Mouse (Mus musculus) induced T-regulatory cell, adult 2 months (primary cell): ENCODE data around the gene Srsf10.

Experiments used
- DNase-seq: peaks from one replicate; pipeline ENCODE4 v3.0.0-alpha.2; 2012; ENCODE audit warnings: low read depth

Srsf10 gene

GRCm38 (mm10) chr4:135884531-135884930 is 29.0 kb downstream of the Srsf10 start:
- no peak for DNase-seq

DNA sequence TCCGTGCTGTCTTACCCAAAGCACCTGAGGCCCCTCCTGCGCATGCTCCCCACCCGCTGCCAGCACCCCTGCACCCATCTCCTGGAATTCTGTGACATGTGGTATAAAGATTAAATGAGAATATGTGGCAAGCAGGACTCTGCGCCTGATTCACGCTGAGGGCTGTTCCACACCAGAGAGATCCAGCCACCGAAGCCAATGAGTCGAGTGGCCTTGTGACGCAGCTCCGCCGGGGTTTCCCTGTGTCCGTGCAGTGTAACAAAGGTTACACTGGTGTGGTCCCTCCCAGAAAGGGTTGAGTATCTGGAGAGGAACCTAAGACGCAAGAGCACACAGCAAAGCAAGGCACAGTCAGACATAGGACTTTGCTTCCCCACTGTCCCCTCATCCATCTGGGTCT is 30.1 kb downstream of the Srsf10 start:
- no peak for DNase-seq

DNA sequence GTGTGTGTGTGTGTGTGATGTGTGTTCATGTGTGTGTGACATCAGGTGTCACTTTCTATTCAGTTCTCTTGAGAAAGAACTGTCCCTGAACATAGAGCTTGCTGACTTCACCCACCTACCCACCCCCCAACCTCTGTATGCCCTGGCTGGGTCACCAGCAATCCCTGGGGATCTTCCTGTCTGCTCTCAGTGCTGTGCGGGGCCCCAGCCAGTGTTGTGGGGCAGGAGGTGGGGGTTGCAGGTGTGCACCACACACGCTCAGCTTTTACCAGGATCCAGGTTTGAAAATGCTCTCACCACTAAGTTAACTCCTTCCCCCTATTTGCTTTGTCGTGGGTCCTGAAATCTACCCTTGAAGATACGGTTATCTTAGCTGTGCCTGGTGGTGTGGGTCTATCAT is 30.6 kb downstream of the Srsf10 start:
- no peak for DNase-seq

GRCm38 (mm10) chr4:135888448-135889057 is 33.0 kb downstream of the Srsf10 start:
- DNase-seq: no peak

DNA sequence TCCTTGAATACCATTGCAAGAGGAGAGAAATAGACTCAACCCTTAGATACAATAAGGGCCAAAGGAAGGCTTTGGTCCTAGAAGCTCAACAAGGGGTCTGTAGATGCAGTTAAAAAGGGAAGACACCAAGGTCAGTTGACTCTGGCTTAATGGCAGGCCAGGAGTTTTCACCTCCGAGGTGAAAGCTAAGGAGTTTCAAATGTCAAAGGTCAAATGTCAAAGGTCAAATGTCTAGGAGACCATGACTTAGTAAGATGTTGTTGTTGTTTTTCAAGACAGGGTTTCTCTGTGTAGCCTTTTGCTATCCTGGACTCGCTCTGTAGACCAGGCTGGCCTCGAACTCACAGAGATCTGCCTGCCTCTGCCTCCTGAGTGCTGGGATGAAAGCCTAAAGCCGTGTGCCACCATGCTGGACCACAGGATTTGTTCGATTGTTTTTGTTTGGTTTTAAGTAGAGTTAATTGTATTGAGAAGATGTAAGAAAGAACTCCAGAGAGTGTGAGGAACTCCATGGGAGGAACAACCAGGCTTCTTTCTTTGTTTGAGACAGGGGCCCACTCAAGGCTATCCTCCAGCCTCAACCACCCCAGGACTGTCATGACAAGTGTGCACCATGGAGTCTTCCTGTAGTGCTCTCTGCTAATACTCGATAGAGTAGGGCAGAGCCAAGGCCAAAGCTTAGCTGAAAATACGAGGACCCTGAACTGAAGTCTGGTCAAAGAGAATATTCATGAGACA is 33.8 kb downstream of the Srsf10 start:
- DNase-seq: no peak

DNA sequence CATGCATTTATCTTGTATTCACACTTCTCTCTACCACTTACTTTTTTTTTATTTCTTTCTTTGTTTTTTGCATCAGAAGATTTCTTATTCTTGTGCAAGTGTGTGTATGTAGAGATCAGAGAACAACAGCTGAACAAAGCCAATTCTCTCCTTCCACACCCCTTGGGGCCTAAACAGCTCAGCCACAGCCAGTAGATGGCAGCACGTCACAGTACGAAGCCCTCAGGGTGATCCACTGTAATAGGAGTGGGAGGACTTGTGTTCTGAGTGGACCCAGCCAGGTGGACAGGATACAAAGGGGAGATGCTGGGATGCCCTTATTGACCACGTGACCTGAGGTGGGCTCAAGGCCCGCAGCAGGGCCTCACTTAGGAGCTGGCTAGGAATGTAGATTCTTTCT is 34.3 kb downstream of the Srsf10 start:
- peak; percentile 89 for DNase-seq

DNA sequence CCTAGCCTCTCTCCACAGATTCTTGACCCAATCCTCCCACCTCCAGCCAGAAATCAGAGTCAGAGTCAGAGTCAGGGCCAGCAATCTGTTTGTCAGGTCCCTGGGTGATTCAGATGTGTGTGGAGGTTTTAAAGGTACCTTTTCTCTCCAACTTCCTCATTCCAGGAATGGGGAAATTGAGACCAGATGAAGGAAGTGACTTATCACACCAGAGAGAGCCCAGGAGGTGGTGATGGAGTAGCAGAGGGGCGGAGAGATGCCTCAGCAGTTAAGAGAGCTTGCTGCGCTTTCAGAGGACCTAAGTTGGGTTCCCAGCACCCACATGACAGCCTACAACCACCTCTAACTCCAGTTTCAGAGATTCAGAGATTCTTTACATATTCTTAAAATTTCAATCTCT is 36.0 kb downstream of the Srsf10 start:
- no peak for DNase-seq

DNA sequence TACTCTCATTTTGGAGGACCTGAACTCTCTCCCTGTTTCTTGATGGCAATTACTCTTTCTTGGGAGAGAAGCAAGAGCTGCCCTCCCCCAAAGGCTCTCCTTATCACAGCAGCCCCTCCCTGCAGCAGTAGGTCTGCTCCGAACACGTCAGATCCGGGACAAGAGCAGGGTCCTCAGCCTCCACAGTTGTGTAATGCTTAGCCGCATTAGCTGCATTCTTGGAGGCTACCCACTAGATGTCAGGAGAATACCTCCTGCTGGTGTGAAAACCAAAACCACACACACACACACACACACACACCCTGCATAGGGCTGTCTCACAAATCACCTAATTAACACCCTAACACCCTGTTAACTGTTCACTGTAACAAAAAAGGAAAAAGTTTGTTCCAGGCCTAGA is 37.3 kb downstream of the Srsf10 start:
- DNase-seq: no peak

DNA sequence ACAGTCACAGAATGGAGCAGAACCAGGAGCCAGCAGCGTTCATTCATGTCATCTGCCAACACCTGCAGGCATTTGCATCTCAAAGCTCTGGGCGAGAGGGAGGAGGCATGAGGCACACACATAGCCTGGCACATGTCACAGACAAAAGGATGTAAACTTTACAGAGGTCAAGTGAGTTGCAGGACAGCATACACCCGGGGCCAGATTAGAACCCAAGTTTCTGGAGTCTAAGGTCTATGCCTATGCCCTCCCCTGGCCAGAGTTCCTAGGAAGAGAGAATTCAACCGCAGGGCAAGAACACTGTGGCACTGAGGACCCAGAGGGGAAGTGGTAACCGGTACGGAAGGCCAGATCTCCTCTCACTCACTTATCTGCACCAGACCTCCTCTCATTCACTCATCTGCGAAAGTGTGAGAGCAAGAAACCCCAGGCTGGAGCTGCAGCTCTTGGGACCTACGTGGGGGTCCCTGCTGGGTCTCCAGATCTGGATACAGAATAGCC is 39.6 kb downstream of the Srsf10 start, which contains the start of gene Cnr2:
Gene Cnr2 (plus strand): TSS at position 324 of the 501 bp plus-strand sequence.
- DNase-seq: peak; percentile 67

DNA sequence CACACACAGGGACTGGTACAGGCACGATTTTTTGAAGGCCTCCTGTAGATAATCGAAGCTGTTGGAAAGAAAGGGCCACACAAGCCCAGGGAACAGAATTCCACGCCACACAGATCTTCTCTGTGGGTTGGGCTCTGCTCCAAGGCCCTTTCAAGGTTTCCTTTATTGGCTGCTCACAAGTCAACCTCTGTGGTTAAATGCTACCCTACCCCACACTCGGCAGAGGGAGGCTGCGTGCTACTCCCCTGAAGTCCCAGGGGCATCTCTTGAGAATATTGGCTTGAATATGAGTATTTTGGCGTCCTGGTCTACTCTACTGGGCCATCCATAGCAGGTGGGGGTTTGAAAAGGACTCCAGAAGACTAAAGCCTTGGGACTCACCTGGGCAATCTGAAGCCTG is 40.6 kb downstream of the Srsf10 start:
- peak; percentile 29 for DNase-seq

- peak; percentile 91 for DNase-seq
Observed at GRCm38 (mm10) chr4:135898380-135899049, 43.0 kb downstream of the Srsf10 start.

DNA sequence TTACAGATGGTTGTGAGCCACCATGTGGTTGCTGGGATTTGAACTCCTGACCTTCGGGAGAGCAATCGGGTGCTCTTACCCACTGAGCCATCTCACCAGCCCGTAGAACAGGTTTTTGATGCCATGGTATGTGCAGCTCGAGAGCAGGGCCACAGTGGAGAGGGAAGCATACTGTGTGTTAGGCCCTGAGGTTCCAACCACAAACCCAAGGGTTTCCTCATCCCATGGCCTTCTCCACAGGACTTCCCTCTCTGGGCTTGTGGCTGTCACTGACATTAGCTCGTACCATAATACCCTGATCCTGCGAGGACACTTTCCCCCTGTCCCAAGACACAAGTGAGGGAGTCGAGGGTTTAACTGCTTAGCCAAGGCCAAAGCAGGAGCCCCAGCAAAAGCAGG is 43.5 kb downstream of the Srsf10 start:
- peak; percentile 45 for DNase-seq

- DNase-seq: no peak
Observed at GRCm38 (mm10) chr4:135900008-135900407, 44.5 kb downstream of the Srsf10 start.

DNA sequence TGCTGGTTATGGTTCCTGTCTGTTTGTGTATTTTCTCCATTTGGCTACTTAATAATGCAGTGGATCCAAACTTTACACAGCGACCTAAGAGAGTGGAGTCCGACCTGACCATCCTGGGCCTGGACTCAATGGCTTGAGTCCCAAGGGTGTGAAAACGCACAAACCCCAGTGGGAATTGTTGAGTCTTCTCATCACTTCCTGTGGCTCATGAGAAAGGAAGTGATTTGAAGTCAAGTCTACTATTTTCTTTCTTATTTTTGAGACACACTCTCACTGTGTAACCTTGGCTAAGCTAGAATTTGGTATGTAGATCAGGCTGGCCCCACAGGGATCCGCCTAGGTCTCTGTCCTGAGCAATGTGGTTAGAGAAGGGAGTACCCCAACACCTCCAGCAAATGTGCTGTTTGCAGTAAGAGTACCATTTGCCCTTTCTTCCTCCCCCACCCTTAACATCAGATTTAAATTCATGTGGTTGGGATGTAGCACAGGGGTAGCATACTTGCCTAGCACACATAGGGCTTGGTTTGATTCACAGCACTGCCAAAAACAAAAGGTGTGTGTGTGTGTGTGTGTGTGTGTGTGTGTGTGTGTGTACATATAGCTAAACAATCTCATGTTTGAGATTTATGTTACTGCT is 47.2 kb downstream of the Srsf10 start:
- peak; percentile 31 for DNase-seq

DNA sequence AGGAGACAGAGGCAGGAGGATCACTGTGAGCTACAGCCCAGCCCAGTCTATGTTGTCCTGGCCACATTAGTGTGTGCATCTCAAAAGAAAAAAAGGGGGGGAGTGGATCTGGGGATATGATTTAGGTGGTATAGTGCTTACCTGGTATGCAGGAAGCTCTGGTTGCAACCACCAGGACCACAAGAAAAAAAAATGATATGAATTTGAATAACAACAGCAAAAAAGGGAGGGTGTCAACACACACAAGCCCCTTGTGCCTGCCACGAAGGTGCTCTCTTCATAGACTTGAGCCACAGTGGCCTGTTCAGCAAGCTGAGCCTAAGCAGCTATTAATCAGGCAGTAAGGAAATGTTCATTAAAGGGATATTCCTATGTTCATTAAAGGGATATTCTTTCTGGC is 49.3 kb downstream of the Srsf10 start:
- peak; percentile 37 for DNase-seq

DNA sequence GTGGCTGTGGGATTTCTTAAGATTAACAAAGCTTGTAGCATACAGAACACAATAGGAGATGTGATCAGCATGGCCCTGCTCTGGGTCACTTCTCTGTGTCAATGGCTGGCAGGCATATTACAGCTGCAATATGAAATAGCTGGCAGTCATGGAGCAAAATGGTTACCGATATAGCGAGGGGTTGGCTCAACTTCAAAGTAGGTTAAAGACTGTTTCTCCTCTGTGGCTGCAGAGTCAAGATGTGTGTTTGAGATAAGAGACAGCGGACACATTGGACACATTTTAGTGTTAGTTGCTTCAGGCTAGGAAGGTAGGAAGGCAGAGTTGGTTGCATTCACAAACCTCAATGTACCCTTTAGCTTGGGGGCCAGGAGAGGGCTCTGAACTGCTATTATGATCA is 51.1 kb downstream of the Srsf10 start:
- peak; percentile 34 for DNase-seq

- DNase-seq: no peak
Observed at GRCm38 (mm10) chr4:135909326-135910066, 53.9 kb downstream of the Srsf10 start.

- peak; percentile 51 for DNase-seq
Observed at GRCm38 (mm10) chr4:135911531-135911930, 56.0 kb downstream of the Srsf10 start.

DNA sequence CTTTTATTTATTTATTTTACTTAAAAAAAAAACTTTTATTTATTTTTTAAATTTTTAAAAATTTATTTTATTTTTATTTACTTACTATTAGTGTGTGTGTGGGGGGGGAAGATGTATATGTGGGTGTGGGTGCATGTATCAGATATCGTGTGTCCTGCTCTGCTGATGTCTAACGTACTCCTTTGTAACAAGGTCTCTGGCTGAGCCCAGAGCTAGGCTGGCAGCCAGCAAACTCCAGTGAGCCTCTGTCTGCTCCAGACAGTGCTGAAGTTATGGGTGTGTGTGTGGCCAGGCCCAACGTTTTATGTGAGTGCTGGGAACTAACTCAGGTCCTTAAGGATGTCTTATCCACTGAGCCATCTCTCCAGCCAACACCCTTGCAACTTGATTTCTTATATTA is 56.6 kb downstream of the Srsf10 start:
- DNase-seq: no peak

DNA sequence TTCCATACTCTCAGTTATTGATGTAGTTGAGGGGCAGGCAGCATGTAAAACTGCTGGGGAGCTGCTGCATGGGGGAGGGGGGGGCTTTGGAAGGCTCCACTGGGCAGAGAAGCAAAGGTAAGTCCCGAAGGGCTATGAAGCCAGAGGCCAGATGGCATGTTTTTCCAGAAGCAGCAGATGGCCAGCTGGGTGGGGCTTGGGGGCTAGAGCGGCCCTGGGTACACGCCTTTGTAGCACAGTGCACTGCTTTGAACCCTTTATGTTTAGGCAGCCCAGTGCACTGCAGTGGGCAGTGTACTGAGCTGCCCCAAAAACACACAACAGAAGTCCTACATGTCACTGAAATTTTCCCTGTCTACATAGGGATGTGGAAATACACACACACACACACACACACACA is 57.3 kb downstream of the Srsf10 start:
- no peak for DNase-seq

- DNase-seq: no peak
Observed at GRCm38 (mm10) chr4:135913433-135913832, 57.9 kb downstream of the Srsf10 start.
